Mouse (Mus musculus) forebrain, embryonic 16.5 days (tissue): ENCODE results near the gene Abcc1. TPM values are rescaled to one million over a fixed set of nuclear protein-coding genes. Genes with fewer than 3 reads are reported as not detected.

Experiments used
- ATAC-seq: fragments of 200-750 bp; cut with Nextera tagmentation; 2 replicates; pipeline ENCODE4 v1.8.0; 2017; ENCODE audit warnings: mild to moderate bottlenecking, moderate library complexity
- H3K27ac ChIP-seq: fragments of 300-500 bp; sonication (generic); 2 replicates; pipeline ENCODE4 v1.5.1; 2014; ENCODE audit warnings: low read length, control low read depth
- H3K27me3 ChIP-seq: fragments of 300-500 bp; sonication (generic); replicated peaks from 2 replicates; pipeline ENCODE4 v1.6.1; 2014; ENCODE audit warnings: low read length; ENCODE audit not compliant: control insufficient read depth, insufficient read depth
- H3K36me3 ChIP-seq: fragments of 300-500 bp; sonication (generic); 2 replicates; pipeline ENCODE4 v1.6.1; 2014; ENCODE audit not compliant: control insufficient read depth, insufficient read depth
- H3K4me1 ChIP-seq: fragments of 300-500 bp; sonication (generic); replicated peaks from 2 replicates; pipeline ENCODE4 v1.6.1; 2014; ENCODE audit warnings: low read length; ENCODE audit not compliant: control insufficient read depth, insufficient read depth
- H3K4me2 ChIP-seq: fragments of 300-500 bp; sonication (generic); 2 replicates; pipeline ENCODE4 v1.6.1; 2014; ENCODE audit warnings: mild to moderate bottlenecking, low read length, control low read depth
- H3K4me3 ChIP-seq: fragments of 300-500 bp; sonication (generic); replicated peaks from 2 replicates; pipeline ENCODE4 v1.5.1; 2014; ENCODE audit warnings: mild to moderate bottlenecking, low read length, control low read depth
- H3K9ac ChIP-seq: fragments of 300-500 bp; sonication (generic); replicated peaks from 2 replicates; pipeline ENCODE4 v1.6.1; 2014; ENCODE audit warnings: low read depth, low read length, control low read depth
- H3K9me3 ChIP-seq: fragments of 300-500 bp; sonication (generic); 2 replicates; pipeline ENCODE4 v1.6.1; 2016; ENCODE audit warnings: low read length; ENCODE audit not compliant: control insufficient read depth
- WGBS: fragments of 180-500 bp; shearing (Covaris S2); extraction: QIAGEN DNeasy Blood & Tissue Kit; methylation state at CpG from one replicate; pipeline ENCODE4 v1.1.7; 2014; 5-methylcytosine and 5-hydroxymethylcytosine counted together
- polyA plus RNA-seq: library from polyadenylated mRNA; unstranded; fragments of >200 nt; fragmentation: Nextera tagmentation; extraction: Ambion mirVana; gene quantifications from 2 replicates; pipeline ENCODE4 v1.2.1, GENCODE M21; 2015

Gene Abcc1
- polyA plus RNA-seq, 1 experiment from 2014 or later, result 11.3 TPM

DNA sequence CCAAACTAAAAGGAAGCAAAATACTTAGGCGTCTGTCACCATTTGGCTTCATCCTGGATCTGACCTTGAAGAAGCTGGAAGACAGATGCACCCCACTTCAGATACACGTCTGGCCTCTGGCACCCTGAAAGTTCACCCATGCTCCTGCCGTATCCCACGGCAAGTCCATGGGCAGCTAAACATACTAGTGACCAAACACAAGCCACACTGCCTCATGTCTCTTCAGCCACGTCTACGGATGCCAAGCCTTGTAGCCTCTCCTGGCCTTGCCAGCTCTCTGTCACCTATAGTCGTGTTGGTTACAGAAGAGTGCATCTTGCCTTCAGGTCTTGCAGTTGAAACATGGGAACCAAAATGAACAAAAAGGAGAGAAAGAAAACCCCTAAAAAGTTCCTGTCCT is 112.3 kb downstream of the Abcc1 start:
- no peak overlapping the region for H3K4me2 ChIP-seq
- ATAC-seq, result no peak
- 93% methylated on average over 7 of the region's 7 CpGs for whole genome bisulfite sequencing
- H3K27ac ChIP-seq, result no peak overlapping the region
- no peaks in the 10 kb centered on the region for H3K4me1 ChIP-seq
- H3K27me3 ChIP-seq, result no peaks in the 10 kb centered on the region
- no peak overlapping the region for H3K9ac ChIP-seq
- no peaks in the 10 kb centered on the region for H3K9me3 ChIP-seq
- H3K36me3 ChIP-seq, result 0 out of 2 replicates have a peak, but pooled peaks cover 5% of the 10 kb centered on the region
- H3K4me3 ChIP-seq, result no peak overlapping the region

DNA sequence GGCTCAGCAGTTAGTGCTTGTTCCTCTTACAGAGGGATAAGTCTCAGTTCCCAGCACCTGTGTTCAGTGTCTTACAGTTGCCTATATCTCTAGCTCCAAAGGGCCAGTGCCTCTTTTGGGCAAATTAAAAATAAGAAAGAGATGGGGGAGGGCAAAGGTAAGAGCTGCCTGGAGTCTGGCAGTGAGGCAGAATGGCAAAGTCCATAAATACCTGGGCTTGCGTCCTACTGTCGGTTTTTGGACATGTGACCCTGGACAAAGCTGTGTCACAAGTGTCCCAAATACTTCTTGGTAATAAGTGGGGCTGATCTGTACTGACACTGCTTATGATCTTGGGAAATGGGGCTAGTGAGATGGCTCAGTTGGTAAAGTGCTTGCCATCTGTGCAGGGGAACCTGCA is 113.6 kb downstream of the Abcc1 start:
- no peak for ATAC-seq
- no peak overlapping the region for H3K27ac ChIP-seq
- no peaks in the 10 kb centered on the region for H3K4me1 ChIP-seq
- 0 out of 2 replicates have a peak, but pooled peaks cover 5% of the 10 kb centered on the region for H3K36me3 ChIP-seq
- no peaks in the 10 kb centered on the region for H3K9me3 ChIP-seq
- no peak overlapping the region for H3K9ac ChIP-seq
- no peak overlapping the region for H3K4me2 ChIP-seq
- no peak overlapping the region for H3K4me3 ChIP-seq
- 90% methylated on average over 2 of the region's 2 CpGs for WGBS
- no peaks in the 10 kb centered on the region for H3K27me3 ChIP-seq

DNA sequence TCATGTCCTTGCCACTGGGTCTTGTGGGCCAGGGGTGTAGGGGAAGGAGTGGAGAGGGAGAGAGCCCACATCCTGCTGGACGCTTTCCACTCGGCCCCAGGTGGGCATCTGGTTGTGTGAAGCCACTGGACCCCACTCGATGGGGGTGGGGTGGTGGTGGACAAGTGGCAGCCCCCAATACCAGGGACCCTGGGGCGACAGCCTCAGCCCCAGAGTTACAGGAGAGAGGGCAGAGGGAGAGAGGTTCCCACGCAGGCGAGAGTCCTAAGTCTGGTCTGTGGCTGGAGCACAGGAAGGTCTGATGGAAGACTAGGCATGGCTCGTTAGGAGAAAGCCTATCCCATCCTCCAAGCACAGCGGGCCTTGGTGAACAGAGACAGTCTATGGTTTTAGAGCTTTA is 114.7 kb downstream of the Abcc1 start:
- Histone ChIP-seq H3K27ac (no peak overlapping the region), H3K9me3 (no peaks in the 10 kb centered on the region), H3K9ac (no peak overlapping the region), H3K36me3 (0 out of 2 replicates have a peak, but pooled peaks cover 5% of the 10 kb centered on the region), H3K4me2 (no peak overlapping the region), H3K4me1 (no peaks in the 10 kb centered on the region), H3K27me3 (no peaks in the 10 kb centered on the region), H3K4me3 (no peak overlapping the region)
- no peak for ATAC-seq
- 86% methylated on average over 8 of the region's 8 CpGs for WGBS

DNA sequence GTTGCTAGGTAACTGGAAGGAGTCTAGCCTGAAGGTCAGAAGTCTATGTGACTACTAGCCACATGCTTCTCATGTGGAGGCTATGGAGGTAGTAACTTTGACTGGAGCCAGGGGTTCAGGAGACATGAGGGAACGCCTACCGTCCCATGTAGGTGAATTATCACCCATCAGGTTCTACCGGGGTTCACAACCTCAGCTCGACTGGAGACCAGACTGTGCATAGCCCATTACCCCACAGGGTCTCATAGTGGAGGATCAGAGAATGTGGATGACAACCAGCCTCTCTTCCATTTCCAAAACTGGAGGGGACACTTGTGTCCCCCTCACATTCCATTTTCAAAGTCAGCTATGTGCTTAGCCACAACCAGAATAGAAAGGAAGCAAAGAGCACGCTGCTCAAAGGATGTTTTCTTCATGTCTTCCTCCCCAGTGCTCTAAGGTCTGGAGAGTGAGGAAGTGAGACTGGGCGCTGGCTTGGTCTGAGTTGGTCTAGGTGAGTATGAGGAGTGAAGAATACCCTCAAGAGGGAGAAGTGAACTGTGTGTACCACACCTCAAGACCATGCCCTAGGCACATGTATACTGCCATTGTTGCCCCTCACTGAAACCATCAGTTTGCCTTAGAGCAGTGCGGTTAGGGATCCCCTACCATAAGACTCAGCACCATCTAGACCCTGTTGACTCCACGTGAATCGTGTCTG is 115.5 kb downstream of the Abcc1 start:
- 89% methylated on average over 9 of the region's 9 CpGs for WGBS
- H3K4me2 ChIP-seq, result no peak overlapping the region
- ATAC-seq, result no peak
- H3K27me3 ChIP-seq, result no peaks in the 10 kb centered on the region
- no peaks in the 10 kb centered on the region for H3K4me1 ChIP-seq
- H3K9ac ChIP-seq, result no peak overlapping the region
- no peak overlapping the region for H3K27ac ChIP-seq
- H3K36me3 ChIP-seq, result 0 out of 2 replicates have a peak, but pooled peaks cover 5% of the 10 kb centered on the region
- no peak overlapping the region for H3K4me3 ChIP-seq
- no peaks in the 10 kb centered on the region for H3K9me3 ChIP-seq

DNA sequence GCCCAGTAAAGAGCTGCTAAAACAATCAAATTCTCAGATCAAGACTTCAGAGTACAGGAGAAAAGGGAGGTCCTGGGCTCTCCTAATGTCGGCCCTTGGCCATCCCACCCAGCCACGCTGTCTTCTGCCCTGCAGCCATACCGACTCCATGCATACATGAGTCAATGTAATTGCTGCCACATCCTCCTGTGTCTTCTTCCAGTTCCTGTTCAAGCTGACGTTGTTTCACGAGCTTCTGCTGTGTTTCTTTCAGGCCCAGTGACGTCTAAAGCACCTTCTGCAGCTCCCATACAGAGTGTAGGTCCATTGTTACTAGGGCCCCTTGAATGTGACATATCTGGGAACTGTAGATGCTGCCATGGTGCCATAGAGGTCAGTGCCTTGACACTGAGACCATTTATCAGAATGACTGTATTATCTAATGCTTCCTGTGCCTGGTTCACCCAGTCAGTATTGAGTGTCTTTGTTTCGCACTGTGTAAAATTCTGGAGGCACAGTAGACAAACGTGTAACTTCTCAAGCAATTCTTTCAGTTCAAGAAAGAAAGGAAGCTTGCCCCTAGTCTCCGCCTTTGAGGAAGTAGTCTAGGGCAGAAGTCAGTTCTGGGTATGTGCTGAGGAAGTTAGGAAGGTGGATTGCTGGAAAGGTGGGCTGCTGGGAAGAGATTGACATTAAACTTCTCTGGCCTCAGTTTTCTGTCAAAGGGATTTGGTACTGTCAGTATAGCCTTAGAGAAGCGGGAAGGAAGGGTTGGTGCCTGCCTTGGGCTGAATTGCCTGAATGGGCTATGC is 116.3 kb downstream of the Abcc1 start:
- no peak overlapping the region for H3K27ac ChIP-seq
- 84% methylated on average over 10 of the region's 10 CpGs for whole genome bisulfite sequencing
- ATAC-seq, result no peak
- no peaks in the 10 kb centered on the region for H3K4me1 ChIP-seq
- no peaks in the 10 kb centered on the region for H3K27me3 ChIP-seq
- H3K4me3 ChIP-seq, result no peak overlapping the region
- H3K4me2 ChIP-seq, result no peak overlapping the region
- no peaks in the 10 kb centered on the region for H3K9me3 ChIP-seq
- H3K9ac ChIP-seq, result no peak overlapping the region
- H3K36me3 ChIP-seq, result 0 out of 2 replicates have a peak, but pooled peaks cover 5% of the 10 kb centered on the region

DNA sequence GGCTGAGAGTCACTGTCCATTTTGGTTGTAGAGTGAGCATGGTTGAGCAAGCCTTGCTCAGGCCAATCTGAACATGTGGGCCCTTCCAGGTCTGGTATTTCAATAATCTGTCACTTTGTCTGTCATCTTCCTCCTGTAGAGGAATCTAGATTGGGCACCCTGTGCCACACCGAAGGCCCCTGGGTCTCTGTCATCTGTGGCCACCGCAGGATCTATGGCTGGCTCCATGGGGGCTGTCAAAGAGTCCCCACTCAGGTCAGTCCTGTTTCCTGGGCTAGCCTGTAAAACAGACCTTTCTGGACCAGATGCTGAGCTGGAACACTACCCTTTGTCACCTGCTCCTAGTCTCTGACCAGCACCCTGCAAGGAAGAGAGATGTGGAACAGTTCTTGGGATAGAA is 118.3 kb downstream of the Abcc1 start:
- 91% methylated on average over 2 of the region's 2 CpGs for WGBS
- Histone ChIP-seq H3K27me3 (no peaks in the 10 kb centered on the region), H3K4me3 (no peak overlapping the region), H3K9me3 (no peaks in the 10 kb centered on the region), H3K4me2 (no peak overlapping the region), H3K9ac (no peak overlapping the region), H3K27ac (no peak overlapping the region), H3K36me3 (no peaks in the 10 kb centered on the region), H3K4me1 (no peaks in the 10 kb centered on the region)
- no peak for ATAC-seq

DNA sequence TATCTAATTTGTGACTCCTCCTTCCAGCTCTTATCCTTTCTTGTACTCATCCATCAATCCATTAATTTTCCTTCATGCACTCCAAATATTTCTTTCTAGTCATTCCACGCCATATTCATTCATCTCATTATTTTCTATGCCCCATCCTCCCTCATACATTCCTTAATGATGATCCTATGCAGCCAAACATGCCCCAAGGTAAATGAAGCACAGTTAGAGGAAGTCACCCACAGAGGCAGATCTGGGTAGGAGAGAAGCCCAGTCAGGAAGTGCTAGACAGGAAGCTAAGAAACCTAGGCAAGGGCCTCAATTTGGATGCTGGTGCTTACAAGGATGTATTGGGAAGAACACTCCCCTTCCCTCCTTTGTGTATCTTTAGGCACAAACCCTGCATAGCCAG is 121.9 kb downstream of the Abcc1 start:
- Histone ChIP-seq H3K4me2 (no peak overlapping the region), H3K4me1 (no peaks in the 10 kb centered on the region), H3K9me3 (no peaks in the 10 kb centered on the region), H3K27ac (no peak overlapping the region), H3K4me3 (no peak overlapping the region), H3K27me3 (no peaks in the 10 kb centered on the region), H3K36me3 (no peaks in the 10 kb centered on the region), H3K9ac (no peak overlapping the region)
- WGBS, result 84% methylated on average over 1 of the region's 1 CpGs
- ATAC-seq, result no peak

DNA sequence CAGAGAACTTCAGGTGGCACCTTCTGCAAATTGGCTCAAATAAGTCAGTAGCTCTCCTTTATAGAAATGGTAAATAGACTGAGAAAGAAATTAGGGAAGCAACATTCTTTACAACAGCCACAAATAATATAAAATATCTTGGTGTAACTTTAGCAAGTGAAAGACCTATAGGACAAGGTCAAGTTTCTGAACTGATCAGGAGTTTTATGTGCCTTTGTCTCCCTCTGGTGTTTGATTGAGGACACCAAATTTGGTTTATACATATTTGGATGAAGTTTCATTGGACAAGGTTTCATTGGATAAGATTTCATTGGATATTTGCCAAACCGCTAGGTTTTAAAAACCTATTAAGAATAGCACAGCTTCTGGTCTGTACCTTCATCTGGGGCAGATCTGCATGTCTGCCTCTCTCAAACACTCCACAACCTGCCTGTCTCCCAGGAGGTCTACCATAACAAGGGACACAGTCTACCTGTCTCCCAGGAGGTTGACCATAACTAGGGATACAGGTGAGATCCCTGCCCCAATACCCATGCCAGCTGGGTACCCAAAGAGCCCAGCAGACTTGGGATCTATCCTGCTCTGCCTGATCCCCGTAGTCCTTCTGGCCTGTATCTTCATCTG is 132.2 kb downstream of the Abcc1 start:
- H3K27ac ChIP-seq, result no peak overlapping the region

DNA sequence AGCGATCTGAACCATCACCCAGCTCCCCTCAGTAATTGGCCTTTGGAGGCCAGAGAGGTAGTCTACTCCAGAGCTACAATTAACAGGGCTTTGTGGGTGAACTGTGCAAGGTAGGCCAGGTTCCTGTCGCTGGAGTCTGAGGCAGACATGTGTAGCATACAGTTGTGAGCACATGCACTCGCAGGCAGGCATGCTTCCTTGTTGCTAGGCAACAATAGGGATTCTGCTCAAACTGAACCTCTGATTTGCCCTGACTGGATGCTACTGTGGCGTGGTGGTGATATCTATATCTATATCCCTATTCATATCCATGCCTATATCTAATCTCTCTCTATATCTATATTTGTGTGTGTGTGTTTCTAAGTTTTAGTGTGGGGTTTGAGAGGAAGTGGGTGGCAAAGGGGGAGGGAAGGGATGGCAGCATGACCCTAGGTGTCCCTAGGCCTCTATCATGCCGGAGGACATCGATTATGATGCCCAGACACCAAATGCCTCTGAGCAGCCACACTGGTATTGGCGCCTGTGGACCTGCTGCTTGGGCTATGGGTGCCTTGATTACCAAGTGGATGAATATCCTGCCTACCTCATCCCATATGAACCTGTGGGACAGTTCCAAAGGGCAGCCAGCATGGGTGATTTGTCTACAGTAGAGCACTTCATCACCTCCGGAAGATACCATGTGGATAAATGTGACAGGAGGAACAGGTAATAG is 140.4 kb downstream of the Abcc1 start:
- H3K4me1 ChIP-seq, result no peaks in the 10 kb centered on the region
- 80% methylated on average over 8 of the region's 8 CpGs for WGBS
- no peak overlapping the region for H3K27ac ChIP-seq
- no peaks in the 10 kb centered on the region for H3K36me3 ChIP-seq
- no peaks in the 10 kb centered on the region for H3K9me3 ChIP-seq
- no peak overlapping the region for H3K4me3 ChIP-seq
- H3K4me2 ChIP-seq, result no peak overlapping the region
- ATAC-seq, result peak; percentile 72; the same call in 1 of the 2 replicates
- H3K27me3 ChIP-seq, result no peaks in the 10 kb centered on the region
- no peak overlapping the region for H3K9ac ChIP-seq

More for the DNA sequence above, 132.2 kb downstream of the Abcc1 start:
- no peak overlapping the region for H3K4me3 ChIP-seq
- WGBS, result 82% methylated on average over 2 of the region's 2 CpGs
- no peak for ATAC-seq
- no peaks in the 10 kb centered on the region for H3K9me3 ChIP-seq
- H3K4me1 ChIP-seq, result no peaks in the 10 kb centered on the region
- no peak overlapping the region for H3K4me2 ChIP-seq
- H3K27me3 ChIP-seq, result no peaks in the 10 kb centered on the region
- H3K36me3 ChIP-seq, result no peaks in the 10 kb centered on the region
- H3K9ac ChIP-seq, result no peak overlapping the region
